Mouse (Mus musculus) heart, adult 2 months (tissue): ENCODE measurements around the gene Plekha5. TPM values are rescaled to one million over a fixed set of nuclear protein-coding genes. Genes with fewer than 3 reads are reported as not detected.

Source experiments
- DNase-seq, 2 experiments: peaks; one replicate each; pipeline ENCODE4 v3.0.0; 2021
- H3K27ac ChIP-seq: fragments of 200-600 bp; 2 replicates; pipeline ENCODE4 v1.8.1; 2022
- H3K27me3 ChIP-seq: fragments of 200-500 bp; 2 replicates; pipeline ENCODE4 v1.6.1; 2012; ENCODE audit warnings: mild to moderate bottlenecking, low read length, inconsistent platforms, mixed read lengths; ENCODE audit not compliant: control insufficient read depth, insufficient read depth
- H3K36me3 ChIP-seq: fragments of 200-500 bp; 2 replicates; pipeline ENCODE4 v1.6.1; 2012; ENCODE audit warnings: low read length, inconsistent platforms; ENCODE audit not compliant: control insufficient read depth, insufficient read depth
- H3K4me1 ChIP-seq: fragments of 200-500 bp; 2 replicates; pipeline ENCODE4 v1.6.1; 2011; ENCODE audit warnings: low read length; ENCODE audit not compliant: control insufficient read depth, insufficient read depth
- H3K4me3 ChIP-seq: fragments of 200-600 bp; 2 replicates; pipeline ENCODE4 v1.8.1; 2022
- H3K79me2 ChIP-seq: fragments of 200-500 bp; replicated peaks from 2 replicates; pipeline ENCODE4 v1.6.1; 2012; ENCODE audit warnings: mild to moderate bottlenecking, inconsistent platforms, low read length, moderate library complexity, mixed read lengths; ENCODE audit not compliant: control insufficient read depth, insufficient read depth
- H3K9ac ChIP-seq: fragments of 200-500 bp; 2 replicates; pipeline ENCODE4 v1.6.1; 2012; ENCODE audit warnings: low read depth, mild to moderate bottlenecking, control low read depth, inconsistent platforms, low read length, mixed read lengths
- CTCF ChIP-seq: fragments of 200-600 bp; IDR thresholded peaks from 2 replicates; pipeline ENCODE4 v1.8.1; 2022; ENCODE audit warnings: antibody characterized with exemption, mild to moderate bottlenecking, moderate library complexity
- EP300 ChIP-seq: fragments of 200-500 bp; IDR thresholded peaks from 2 replicates; pipeline ENCODE4 v1.6.1; 2011; ENCODE audit warnings: low read depth, low read length, control low read depth; ENCODE audit not compliant: insufficient read depth
- POLR2A ChIP-seq: fragments of 200-500 bp; IDR thresholded peaks from 2 replicates; pipeline ENCODE4 v1.6.1; 2011; ENCODE audit warnings: mild to moderate bottlenecking, low read depth, low read length, control low read depth; ENCODE audit not compliant: insufficient read depth
- WGBS: fragments of 180-500 bp; shearing (Covaris S2); methylation state at CpG from one replicate; pipeline ENCODE4 v1.1.7; 2018; 5-methylcytosine and 5-hydroxymethylcytosine counted together
- intact Hi-C: fragments of 180-260 bp; cut with DNase I; formaldehyde crosslinking; loops from one replicate; pipeline ENCODE4 v1.15.1; 2025
- polyA plus RNA-seq: library from polyadenylated mRNA; depleted of rRNA; stranded (reverse); fragments of >200 nt; gene quantifications from 2 replicates; pipeline ENCODE4 v1.2.3, GENCODE M21; 2012
- total RNA-seq, 2 experiments: library from RNA; stranded (reverse); gene quantifications; 2 replicates each; pipeline ENCODE4 v1.2.3; 2021

Gene Plekha5
- total and polyA plus RNA-seq, 3 experiments: 19.6 to 26.0 (median 24.9) TPM

GRCm38 (mm10) chr6:140402766-140403310 is 21.0 kb upstream of the Plekha5 start:
- Histone ChIP-seq H3K4me3 (no peak overlapping the region), H3K9ac (no peak overlapping the region), H3K27ac (no peak overlapping the region), H3K79me2 (no peaks in the 10 kb centered on the region), H3K4me1 (no peaks in the 10 kb centered on the region), H3K36me3 (no peaks in the 10 kb centered on the region), H3K27me3 (no peaks in the 10 kb centered on the region)
- DNase-seq: no peak
- WGBS: 26% methylated on average over 13 of the region's 13 CpGs
- TF ChIP-seq POLR2A (no peak), EP300 (no peak), CTCF (no peak)
- intact Hi-C loops: no loop called here

GRCm38 (mm10) chr6:140411996-140412395 is 11.9 kb upstream of the Plekha5 start:
- TF ChIP-seq CTCF (no peak), POLR2A (no peak), EP300 (no peak)
- Histone ChIP-seq H3K27ac (no peak overlapping the region), H3K9ac (no peak overlapping the region), H3K79me2 (no peaks in the 10 kb centered on the region), H3K4me1 (no peaks in the 10 kb centered on the region), H3K36me3 (no peaks in the 10 kb centered on the region), H3K4me3 (no peak overlapping the region), H3K27me3 (no peaks in the 10 kb centered on the region)
- WGBS: 89% methylated on average over 3 of the region's 3 CpGs
- intact Hi-C loops: no loop called here
- no peak for DNase-seq

- no peak for DNase-seq
- Histone ChIP-seq H3K27ac (peak overlapping the region; percentile 70), H3K36me3 (no peaks in the 10 kb centered on the region), H3K9ac (peak overlapping the region; percentile 95), H3K27me3 (no peaks in the 10 kb centered on the region), H3K79me2 (no peaks in the 10 kb centered on the region), H3K4me1 (peaks cover 2% of the 10 kb centered on the region), H3K4me3 (peak overlapping the region; percentile 65)
- WGBS: 16% methylated on average over 29 of the region's 29 CpGs
- intact Hi-C loops: no loop called here
- no peak for TF ChIP-seq EP300
- TF ChIP-seq POLR2A: no peak
- TF ChIP-seq CTCF: no peak
Measured at GRCm38 (mm10) chr6:140423041-140423845, 611 bp upstream of the Plekha5 start.

GRCm38 (mm10) chr6:140424201-140424990 is 542 bp downstream of the Plekha5 start:
- intact Hi-C loops: no loop called here
- Histone ChIP-seq H3K4me1 (peaks cover 2% of the 10 kb centered on the region), H3K4me3 (peak overlapping the region; percentile 51), H3K27ac (peak overlapping the region; percentile 72), H3K36me3 (no peaks in the 10 kb centered on the region), H3K79me2 (no peaks in the 10 kb centered on the region), H3K27me3 (no peaks in the 10 kb centered on the region), H3K9ac (peak overlapping the region; percentile 95)
- TF ChIP-seq EP300 (no peak), CTCF (peak; percentile 44)
- DNase-seq: no peak
- under 1% methylated on average over 60 of the region's 72 CpGs for WGBS

- Histone ChIP-seq H3K79me2 (no peaks in the 10 kb centered on the region), H3K27me3 (no peaks in the 10 kb centered on the region), H3K4me3 (peak overlapping the region; percentile 51), H3K9ac (peak overlapping the region; percentile 95), H3K27ac (peak overlapping the region; percentile 72), H3K4me1 (peaks cover 2% of the 10 kb centered on the region), H3K36me3 (no peaks in the 10 kb centered on the region)
- DNase-seq: peak; percentile 39 to 56
- WGBS: 7% methylated on average over 17 of the region's 17 CpGs
- intact Hi-C loops: no loop called here
- TF ChIP-seq EP300: no peak
- no peak for TF ChIP-seq POLR2A
- peak; percentile 42 for TF ChIP-seq CTCF
Measured at GRCm38 (mm10) chr6:140424991-140425361, 1.1 kb downstream of the Plekha5 start.

- DNase-seq: no peak
- no peak overlapping the region for H3K9ac ChIP-seq
- H3K27ac ChIP-seq: no peak overlapping the region
- peaks cover 1% of the 10 kb centered on the region for H3K4me1 ChIP-seq
- WGBS: 81% methylated on average over 8 of the region's 8 CpGs
- 0 out of 2 replicates have a peak, but pooled peaks cover 2% of the 10 kb centered on the region for H3K79me2 ChIP-seq
- H3K36me3 ChIP-seq: no peaks in the 10 kb centered on the region
- H3K4me3 ChIP-seq: no peak overlapping the region
- TF ChIP-seq POLR2A: no peak
- no peak for TF ChIP-seq CTCF
- no peak for TF ChIP-seq EP300
- intact Hi-C loops: no loop called here
- no peaks in the 10 kb centered on the region for H3K27me3 ChIP-seq
Measured at GRCm38 (mm10) chr6:140429236-140429635, 5.4 kb downstream of the Plekha5 start.
